Mouse (Mus musculus) forebrain, embryonic 11.5 days (tissue): Measurements from ENCODE around the gene Olfr1349. TPM values are rescaled to one million over a fixed set of nuclear protein-coding genes. Genes with fewer than 3 reads are reported as not detected.

Experiments used
- ATAC-seq: fragments of 200-750 bp; cut with Nextera tagmentation; replicated peaks from 2 replicates; pipeline ENCODE4 v1.8.0; 2017; ENCODE audit warnings: moderate TSS enrichment; ENCODE audit not compliant: low FRiP score
- DNase-seq: peaks from one replicate; pipeline ENCODE4 v3.0.0-alpha.2; 2017; ENCODE audit warnings: low spot score
- H3K27ac ChIP-seq: fragments of 300-500 bp; sonication (generic); 2 replicates; pipeline ENCODE4 v1.5.1; 2014; ENCODE audit warnings: low read depth, low read length
- H3K27me3 ChIP-seq: fragments of 300-500 bp; sonication (generic); 2 replicates; pipeline ENCODE4 v1.6.1; 2014; ENCODE audit warnings: mild to moderate bottlenecking, low read length, mixed read lengths; ENCODE audit not compliant: control insufficient read depth, insufficient read depth
- H3K36me3 ChIP-seq: fragments of 300-500 bp; sonication (generic); 2 replicates; pipeline ENCODE4 v1.6.1; 2014; ENCODE audit warnings: mild to moderate bottlenecking, low read length, moderate library complexity, mixed read lengths; ENCODE audit not compliant: control insufficient read depth, insufficient read depth
- H3K4me1 ChIP-seq: fragments of 300-500 bp; sonication (generic); replicated peaks from 2 replicates; pipeline ENCODE4 v1.6.1; 2014; ENCODE audit warnings: low read length, mixed read lengths; ENCODE audit not compliant: control insufficient read depth, insufficient read depth
- H3K4me2 ChIP-seq: fragments of 300-500 bp; sonication (generic); 2 replicates; pipeline ENCODE4 v1.6.1; 2014; ENCODE audit warnings: low read depth, mild to moderate bottlenecking, low read length, moderate library complexity, mixed read lengths; ENCODE audit not compliant: severe bottlenecking
- H3K4me3 ChIP-seq: fragments of 300-500 bp; sonication (generic); 2 replicates; pipeline ENCODE4 v1.5.1; 2014; ENCODE audit warnings: low read depth, low read length
- H3K9ac ChIP-seq: fragments of 300-500 bp; sonication (generic); 2 replicates; pipeline ENCODE4 v1.6.1; 2014; ENCODE audit warnings: low read length
- H3K9me3 ChIP-seq: fragments of 300-500 bp; sonication (generic); 2 replicates; pipeline ENCODE4 v1.6.1; 2016; ENCODE audit warnings: low read length, mixed read lengths; ENCODE audit not compliant: control insufficient read depth
- polyA plus RNA-seq: library from polyadenylated mRNA; unstranded; fragments of >200 nt; fragmentation: Nextera tagmentation; extraction: Ambion mirVana; gene quantifications from 2 replicates; pipeline ENCODE4 v1.2.1, GENCODE M21; 2014

Gene Olfr1349
- polyA plus RNA-seq, 1 experiment from 2014 or later, result not detected

DNA sequence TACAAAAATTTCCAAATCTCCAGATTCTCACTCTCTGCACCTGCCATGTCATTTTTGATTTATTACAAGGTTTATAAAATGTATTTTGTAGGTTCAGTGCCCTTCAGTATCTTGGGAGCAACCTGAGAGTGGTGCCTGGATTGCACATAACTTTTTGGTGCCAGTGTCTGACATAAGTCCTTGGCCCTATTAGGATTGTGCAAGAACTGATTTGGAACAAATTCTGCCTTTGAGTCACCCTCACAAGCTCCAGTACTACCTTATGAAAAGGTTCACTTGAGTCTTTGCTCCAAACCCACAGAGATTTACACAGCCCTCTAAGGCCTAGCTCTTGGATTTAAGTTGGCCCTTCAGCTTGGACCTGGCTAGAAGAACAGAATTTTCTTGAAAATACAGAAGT lies 55.8 kb downstream of the Olfr1349 start, which contains the start of gene Olfr1346:
Gene Olfr1346, plus strand, starts transcription at position 151 of the 400 bp plus-strand sequence.
- Histone ChIP-seq H3K9me3 (no peaks in the 10 kb centered on the region), H3K4me3 (no peak within 1 kb of the TSS), H3K27me3 (no peaks in the 10 kb centered on the region), H3K4me2 (no peak within 1 kb of the TSS), H3K4me1 (no peaks in the 10 kb centered on the region), H3K27ac (no peak within 1 kb of the TSS), H3K36me3 (no peaks in the 10 kb centered on the region), H3K9ac (no peak within 1 kb of the TSS)
- DNase-seq (no peak), ATAC-seq (no peak)

Other genes starting within 250 kb of the Olfr1349 start
- 10.7 and 10.9 TPM in 2 replicates for gene Zfp667, start 236.4 kb downstream of the Olfr1349 start, polyA plus RNA-seq
- gene Zfp583, start 191.7 kb downstream of the Olfr1349 start, polyA plus RNA-seq, result 5.9 and 6.6 TPM in 2 replicates
- gene Gm3854, start 179.2 kb downstream of the Olfr1349 start, polyA plus RNA-seq, result 3.9 and 4.1 TPM in 2 replicates
- 1.9 and 3.1 TPM in 2 replicates for gene Zfp78, start 159.7 kb downstream of the Olfr1349 start, polyA plus RNA-seq
- gene Zfp28, start 139.7 kb downstream of the Olfr1349 start, polyA plus RNA-seq, result 12.3 and 12.8 TPM in 2 replicates
- gene Smim17, start 124.2 kb downstream of the Olfr1349 start, polyA plus RNA-seq, result 0.55 and 0.99 TPM in 2 replicates
- not detected in 2 replicates for gene Gm20715, start 112.7 kb downstream of the Olfr1349 start, polyA plus RNA-seq
- gene Olfr1344, start 84.3 kb downstream of the Olfr1349 start, polyA plus RNA-seq, result not detected in 2 replicates
- not detected in 2 replicates for gene Olfr1336, start 66.8 kb downstream of the Olfr1349 start, polyA plus RNA-seq
- gene Olfr1346, start 55.8 kb downstream of the Olfr1349 start, polyA plus RNA-seq, result not detected in 2 replicates
- gene Olfr5, start 36.0 kb downstream of the Olfr1349 start, polyA plus RNA-seq, result not detected in 2 replicates
- not detected in 2 replicates for gene Olfr1347, start 23.2 kb downstream of the Olfr1349 start, polyA plus RNA-seq
- not detected in 2 replicates for gene Olfr1348, start 14.2 kb downstream of the Olfr1349 start, polyA plus RNA-seq
- not detected in 2 replicates for gene Olfr1350, start 41.9 kb upstream of the Olfr1349 start, polyA plus RNA-seq
- 1.2 TPM in 2 replicates for gene Zim1, start 173.5 kb upstream of the Olfr1349 start, polyA plus RNA-seq
- gene Peg3, start 207.5 kb upstream of the Olfr1349 start, polyA plus RNA-seq, result 100 and 104 TPM in 2 replicates
- 13.3 and 14.4 TPM in 2 replicates for gene Usp29, start 207.6 kb upstream of the Olfr1349 start, polyA plus RNA-seq